Mouse (Mus musculus) midbrain, embryonic 16.5 days (tissue): ENCODE measurements around the gene Irf2bp1. TPM values are rescaled to one million over a fixed set of nuclear protein-coding genes. Genes with fewer than 3 reads are reported as not detected.

Experiments
- ATAC-seq: fragments of 200-750 bp; cut with Nextera tagmentation; 2 replicates; pipeline ENCODE4 v1.8.0; 2017; ENCODE audit warnings: moderate TSS enrichment
- H3K27ac ChIP-seq: fragments of 300-500 bp; sonication (generic); 2 replicates; pipeline ENCODE4 v1.5.1; 2014; ENCODE audit warnings: mild to moderate bottlenecking, low read length, mixed read lengths
- H3K27me3 ChIP-seq: fragments of 300-500 bp; sonication (generic); 2 replicates; pipeline ENCODE4 v1.6.1; 2014; ENCODE audit warnings: low read depth, low read length, mixed read lengths; ENCODE audit not compliant: control insufficient read depth, insufficient read depth
- H3K36me3 ChIP-seq: fragments of 300-500 bp; sonication (generic); 2 replicates; pipeline ENCODE4 v1.6.1; 2014; ENCODE audit warnings: mild to moderate bottlenecking, low read length, moderate library complexity, mixed read lengths; ENCODE audit not compliant: control insufficient read depth, insufficient read depth
- H3K4me1 ChIP-seq: fragments of 300-500 bp; sonication (generic); 2 replicates; pipeline ENCODE4 v1.6.1; 2014; ENCODE audit warnings: mild to moderate bottlenecking, low read length, mixed read lengths; ENCODE audit not compliant: control insufficient read depth, insufficient read depth
- H3K4me2 ChIP-seq: fragments of 300-500 bp; sonication (generic); 2 replicates; pipeline ENCODE4 v1.6.1; 2014; ENCODE audit warnings: mild to moderate bottlenecking, low read length, mixed read lengths
- H3K4me3 ChIP-seq: fragments of 300-500 bp; sonication (generic); 2 replicates; pipeline ENCODE4 v1.5.1; 2014; ENCODE audit warnings: low read depth, mild to moderate bottlenecking, low read length, moderate library complexity, mixed read lengths
- H3K9ac ChIP-seq: fragments of 300-500 bp; sonication (generic); 2 replicates; pipeline ENCODE4 v1.6.1; 2014; ENCODE audit warnings: low read depth, low read length, mixed read lengths
- H3K9me3 ChIP-seq: fragments of 300-500 bp; sonication (generic); replicated peaks from 2 replicates; pipeline ENCODE4 v1.6.1; 2014; ENCODE audit warnings: mild to moderate bottlenecking, low read length, mixed read lengths; ENCODE audit not compliant: control insufficient read depth, poor library complexity, severe bottlenecking
- WGBS: fragments of 180-500 bp; shearing (Covaris S2); extraction: QIAGEN DNeasy Blood & Tissue Kit; methylation state at CpG from one replicate; pipeline ENCODE4 v1.1.7; 2014; 5-methylcytosine and 5-hydroxymethylcytosine counted together
- polyA plus RNA-seq: library from polyadenylated mRNA; unstranded; fragments of >200 nt; fragmentation: Nextera tagmentation; extraction: Ambion mirVana; gene quantifications from 2 replicates; pipeline ENCODE4 v1.2.1, GENCODE M21; 2015

The Irf2bp1 gene
- polyA plus RNA-seq, 1 experiment from 2014 or later: 26.0 TPM

- Histone ChIP-seq H3K9ac (peak overlapping the region; percentile 88), H3K4me2 (peak overlapping the region; percentile 93), H3K27ac (peak overlapping the region; percentile 92), H3K4me1 (peaks cover 31% of the 10 kb centered on the region), H3K36me3 (peaks cover 9% of the 10 kb centered on the region; the same call in 1 of the 2 replicates), H3K9me3 (no peaks in the 10 kb centered on the region), H3K4me3 (peak overlapping the region; percentile 79), H3K27me3 (no peaks in the 10 kb centered on the region)
- peak; percentile 8; the same call in 1 of the 2 replicates for ATAC-seq
- 3% methylated on average over 34 of the region's 34 CpGs for WGBS
Measured at GRCm38 (mm10) chr7:19004631-19005079, 811 bp downstream of the Irf2bp1 start.

- peak overlapping the region; percentile 35; the same call in 1 of the 2 replicates for H3K9ac ChIP-seq
- H3K4me3 ChIP-seq: no peak overlapping the region
- ATAC-seq: no peak
- WGBS: 78% methylated on average over 34 of the region's 34 CpGs
- H3K9me3 ChIP-seq: no peaks in the 10 kb centered on the region
- H3K4me2 ChIP-seq: peak overlapping the region; percentile 93
- H3K27me3 ChIP-seq: no peaks in the 10 kb centered on the region
- H3K4me1 ChIP-seq: peaks cover 31% of the 10 kb centered on the region
- no peak overlapping the region for H3K27ac ChIP-seq
- peaks cover 9% of the 10 kb centered on the region; the same call in 1 of the 2 replicates for H3K36me3 ChIP-seq
Measured at GRCm38 (mm10) chr7:19005417-19006121, 1.7 kb downstream of the Irf2bp1 start.

GRCm38 (mm10) chr7:19006476-19006875 is 2.6 kb downstream of the Irf2bp1 start:
- H3K4me1 ChIP-seq: peaks cover 31% of the 10 kb centered on the region
- H3K27ac ChIP-seq: no peak overlapping the region
- peak overlapping the region; percentile 14; the same call in 1 of the 2 replicates for H3K4me2 ChIP-seq
- ATAC-seq: no peak
- H3K4me3 ChIP-seq: no peak overlapping the region
- H3K36me3 ChIP-seq: peaks cover 9% of the 10 kb centered on the region; the same call in 1 of the 2 replicates
- no peak overlapping the region for H3K9ac ChIP-seq
- H3K27me3 ChIP-seq: no peaks in the 10 kb centered on the region
- WGBS: 6% methylated on average over 12 of the region's 12 CpGs
- no peaks in the 10 kb centered on the region for H3K9me3 ChIP-seq

GRCm38 (mm10) chr7:19007026-19007977 is 3.5 kb downstream of the Irf2bp1 start:
- no peaks in the 10 kb centered on the region for H3K9me3 ChIP-seq
- no peak overlapping the region for H3K9ac ChIP-seq
- no peak overlapping the region for H3K4me2 ChIP-seq
- 82% methylated on average over 13 of the region's 13 CpGs for WGBS
- H3K4me1 ChIP-seq: peaks cover 37% of the 10 kb centered on the region
- no peak overlapping the region for H3K4me3 ChIP-seq
- no peaks in the 10 kb centered on the region for H3K27me3 ChIP-seq
- no peak for ATAC-seq
- peaks cover 9% of the 10 kb centered on the region; the same call in 1 of the 2 replicates for H3K36me3 ChIP-seq
- H3K27ac ChIP-seq: no peak overlapping the region

- H3K27ac ChIP-seq: no peak overlapping the region
- WGBS: 80% methylated on average over 7 of the region's 7 CpGs
- peaks cover 4% of the 10 kb centered on the region; the same call in 1 of the 2 replicates for H3K36me3 ChIP-seq
- H3K27me3 ChIP-seq: no peaks in the 10 kb centered on the region
- no peak overlapping the region for H3K9ac ChIP-seq
- H3K4me2 ChIP-seq: no peak overlapping the region
- H3K4me3 ChIP-seq: no peak overlapping the region
- peaks cover 22% of the 10 kb centered on the region for H3K4me1 ChIP-seq
- no peaks in the 10 kb centered on the region for H3K9me3 ChIP-seq
- ATAC-seq: no peak
Measured at GRCm38 (mm10) chr7:19010581-19010980, 6.7 kb downstream of the Irf2bp1 start.

- H3K9me3 ChIP-seq: no peaks in the 10 kb centered on the region
- 3% methylated on average over 28 of the region's 31 CpGs for WGBS
- H3K4me1 ChIP-seq: peaks cover 8% of the 10 kb centered on the region
- no peak for ATAC-seq
- peak overlapping the region; percentile 64 for H3K9ac ChIP-seq
- H3K27ac ChIP-seq: no peak overlapping the region
- H3K4me2 ChIP-seq: peak overlapping the region; percentile 51
- peak overlapping the region; percentile 19 for H3K4me3 ChIP-seq
- no peaks in the 10 kb centered on the region; the same call in 1 of the 2 replicates for H3K36me3 ChIP-seq
- H3K27me3 ChIP-seq: no peaks in the 10 kb centered on the region
Measured at GRCm38 (mm10) chr7:19012025-19012621, 8.3 kb downstream of the Irf2bp1 start.

GRCm38 (mm10) chr7:19012882-19013281 is 9.0 kb downstream of the Irf2bp1 start:
- no peaks in the 10 kb centered on the region for H3K36me3 ChIP-seq
- H3K27me3 ChIP-seq: no peaks in the 10 kb centered on the region
- no peak overlapping the region; the same call in 1 of the 2 replicates for H3K9ac ChIP-seq
- H3K27ac ChIP-seq: no peak overlapping the region
- peaks cover 8% of the 10 kb centered on the region for H3K4me1 ChIP-seq
- no peak overlapping the region for H3K4me2 ChIP-seq
- WGBS: 64% methylated on average over 2 of the region's 2 CpGs
- no peaks in the 10 kb centered on the region for H3K9me3 ChIP-seq
- no peak overlapping the region for H3K4me3 ChIP-seq
- ATAC-seq: no peak

- Histone ChIP-seq H3K36me3 (no peaks in the 10 kb centered on the region), H3K4me3 (no peak overlapping the region), H3K27me3 (no peaks in the 10 kb centered on the region), H3K4me1 (peaks cover 8% of the 10 kb centered on the region), H3K9me3 (no peaks in the 10 kb centered on the region), H3K27ac (no peak overlapping the region), H3K9ac (no peak overlapping the region), H3K4me2 (no peak overlapping the region)
- no peak for ATAC-seq
- 67% methylated on average over 15 of the region's 15 CpGs for WGBS
Measured at GRCm38 (mm10) chr7:19014452-19014851, 10.6 kb downstream of the Irf2bp1 start.
